Mouse (Mus musculus) embryonic facial prominence, embryonic 11.5 days (tissue): ENCODE results near the gene Trim3. TPM values are rescaled to one million over a fixed set of nuclear protein-coding genes. Genes with fewer than 3 reads are reported as not detected.

Source experiments
- ATAC-seq: fragments of 200-750 bp; cut with Nextera tagmentation; replicated peaks from 2 replicates; pipeline ENCODE4 v1.8.0; 2017; ENCODE audit warnings: low read depth; ENCODE audit not compliant: insufficient number of reproducible peaks, low FRiP score, low TSS enrichment
- DNase-seq: peaks from one replicate; pipeline ENCODE4 v3.0.0-alpha.2; 2015; ENCODE audit warnings: low spot score
- H3K27ac ChIP-seq: fragments of 300-500 bp; sonication (generic); replicated peaks from 2 replicates; pipeline ENCODE4 v1.5.1; 2014; ENCODE audit warnings: mild to moderate bottlenecking, low read depth, low read length, control low read depth
- H3K27me3 ChIP-seq: fragments of 300-500 bp; sonication (generic); 2 replicates; pipeline ENCODE4 v1.6.1; 2014; ENCODE audit warnings: mild to moderate bottlenecking, low read length, moderate library complexity, mixed read lengths; ENCODE audit not compliant: control insufficient read depth, insufficient read depth
- H3K36me3 ChIP-seq: fragments of 300-500 bp; sonication (generic); replicated peaks from 2 replicates; pipeline ENCODE4 v1.6.1; 2014; ENCODE audit warnings: low read depth, mild to moderate bottlenecking, low read length, moderate library complexity, mixed read lengths; ENCODE audit not compliant: control insufficient read depth, insufficient read depth
- H3K4me1 ChIP-seq: fragments of 300-500 bp; sonication (generic); 2 replicates; pipeline ENCODE4 v1.6.1; 2014; ENCODE audit warnings: low read length, mixed read lengths; ENCODE audit not compliant: control insufficient read depth, insufficient read depth
- H3K4me2 ChIP-seq: fragments of 300-500 bp; sonication (generic); 2 replicates; pipeline ENCODE4 v1.6.1; 2014; ENCODE audit warnings: low read depth, mild to moderate bottlenecking, control low read depth, low read length, moderate library complexity
- H3K4me3 ChIP-seq: fragments of 300-500 bp; sonication (generic); 2 replicates; pipeline ENCODE4 v1.5.1; 2014; ENCODE audit warnings: low read depth, low read length, control low read depth
- H3K9ac ChIP-seq: fragments of 300-500 bp; sonication (generic); replicated peaks from 2 replicates; pipeline ENCODE4 v1.6.1; 2014; ENCODE audit warnings: mild to moderate bottlenecking, control low read depth, low read length
- H3K9me3 ChIP-seq: fragments of 300-500 bp; sonication (generic); replicated peaks from 2 replicates; pipeline ENCODE4 v1.6.1; 2016; ENCODE audit warnings: mild to moderate bottlenecking, low read length, inconsistent platforms, mixed read lengths; ENCODE audit not compliant: control insufficient read depth
- WGBS: fragments of 180-500 bp; shearing (Covaris S2); extraction: QIAGEN DNeasy Blood & Tissue Kit; methylation state at CpG from one replicate; pipeline ENCODE4 v1.1.7; 2014; 5-methylcytosine and 5-hydroxymethylcytosine counted together
- polyA plus RNA-seq: library from polyadenylated mRNA; unstranded; fragments of >200 nt; fragmentation: Nextera tagmentation; extraction: Ambion mirVana; gene quantifications from 2 replicates; pipeline ENCODE4 v1.2.1, GENCODE M21; 2014

Trim3 gene
- polyA plus RNA-seq, 1 experiment from 2014 or later, result 19.2 TPM

GRCm38 (mm10) chr7:105638776-105639175, 5.4 kb upstream of the Trim3 start:
- H3K4me2 ChIP-seq, result no peak overlapping the region
- no peak for DNase-seq
- WGBS, result 97% methylated on average over 6 of the region's 6 CpGs
- H3K27me3 ChIP-seq, result no peaks in the 10 kb centered on the region
- no peak overlapping the region for H3K27ac ChIP-seq
- H3K9ac ChIP-seq, result no peak overlapping the region
- no peak overlapping the region for H3K4me3 ChIP-seq
- ATAC-seq, result no peak
- H3K4me1 ChIP-seq, result peaks cover 2% of the 10 kb centered on the region; the same call in 1 of the 2 replicates
- peaks cover 2% of the 10 kb centered on the region; the same call in 1 of the 2 replicates for H3K36me3 ChIP-seq
- H3K9me3 ChIP-seq, result no peaks in the 10 kb centered on the region

GRCm38 (mm10) chr7:105635726-105636125, 2.4 kb upstream of the Trim3 start:
- 87% methylated on average over 2 of the region's 2 CpGs for WGBS
- no peak overlapping the region for H3K27ac ChIP-seq
- H3K4me3 ChIP-seq, result no peak overlapping the region
- ATAC-seq, result no peak
- H3K27me3 ChIP-seq, result no peaks in the 10 kb centered on the region
- no peak overlapping the region for H3K9ac ChIP-seq
- H3K4me2 ChIP-seq, result no peak overlapping the region
- DNase-seq, result no peak
- no peaks in the 10 kb centered on the region for H3K9me3 ChIP-seq
- H3K4me1 ChIP-seq, result no peaks in the 10 kb centered on the region; the same call in 1 of the 2 replicates
- no peaks in the 10 kb centered on the region; the same call in 1 of the 2 replicates for H3K36me3 ChIP-seq

- DNase-seq, result no peak
- Histone ChIP-seq H3K9me3 (no peaks in the 10 kb centered on the region), H3K4me1 (no peaks in the 10 kb centered on the region; the same call in 1 of the 2 replicates)
Observed at GRCm38 (mm10) chr7:105634272-105634920, 1.0 kb upstream of the Trim3 start.

GRCm38 (mm10) chr7:105633801-105634135, 397 bp upstream of the Trim3 start:
- 4% methylated on average over 10 of the region's 10 CpGs for WGBS
- H3K4me3 ChIP-seq, result peak overlapping the region; percentile 86
- no peak overlapping the region for H3K27ac ChIP-seq
- no peaks in the 10 kb centered on the region for H3K4me1 ChIP-seq
- no peaks in the 10 kb centered on the region; the same call in 1 of the 2 replicates for H3K36me3 ChIP-seq
- ATAC-seq, result no peak
- H3K9me3 ChIP-seq, result no peaks in the 10 kb centered on the region
- peak overlapping the region; percentile 83 for H3K9ac ChIP-seq
- H3K27me3 ChIP-seq, result no peaks in the 10 kb centered on the region
- DNase-seq, result no peak
- H3K4me2 ChIP-seq, result peak overlapping the region; percentile 81

More at GRCm38 (mm10) chr7:105634272-105634920, 1.0 kb upstream of the Trim3 start:
- Histone ChIP-seq H3K9ac (no peak overlapping the region), H3K4me3 (no peak overlapping the region), H3K4me2 (no peak overlapping the region; the same call in 1 of the 2 replicates), H3K27ac (no peak overlapping the region), H3K36me3 (no peaks in the 10 kb centered on the region; the same call in 1 of the 2 replicates), H3K27me3 (no peaks in the 10 kb centered on the region)
- no peak for ATAC-seq
- 58% methylated on average over 9 of the region's 9 CpGs for WGBS

- H3K4me2 ChIP-seq, result peak overlapping the region; percentile 81
- no peaks in the 10 kb centered on the region; the same call in 1 of the 2 replicates for H3K36me3 ChIP-seq
- DNase-seq (peak; percentile 16), ATAC-seq (no peak)
- H3K9me3 ChIP-seq, result no peaks in the 10 kb centered on the region
- peak overlapping the region; percentile 86 for H3K4me3 ChIP-seq
- peak overlapping the region; percentile 83 for H3K9ac ChIP-seq
- no peaks in the 10 kb centered on the region for H3K4me1 ChIP-seq
- H3K27me3 ChIP-seq, result no peaks in the 10 kb centered on the region
- H3K27ac ChIP-seq, result no peak overlapping the region
- 19% methylated on average over 4 of the region's 4 CpGs for WGBS
Observed at GRCm38 (mm10) chr7:105632551-105632972, 809 bp downstream of the Trim3 start.

GRCm38 (mm10) chr7:105628633-105629032, 4.7 kb downstream of the Trim3 start:
- WGBS, result 29% methylated on average over 3 of the region's 3 CpGs
- no peak overlapping the region for H3K27ac ChIP-seq

GRCm38 (mm10) chr7:105625397-105625796, 8.0 kb downstream of the Trim3 start:
- Histone ChIP-seq H3K9me3 (no peaks in the 10 kb centered on the region), H3K9ac (no peak overlapping the region), H3K27ac (no peak overlapping the region), H3K4me2 (no peak overlapping the region), H3K27me3 (no peaks in the 10 kb centered on the region), H3K36me3 (no peaks in the 10 kb centered on the region), H3K4me1 (no peaks in the 10 kb centered on the region), H3K4me3 (no peak overlapping the region)
- DNase-seq (no peak), ATAC-seq (no peak)
- WGBS, result 81% methylated on average over 6 of the region's 6 CpGs

More at GRCm38 (mm10) chr7:105628633-105629032, 4.7 kb downstream of the Trim3 start:
- Histone ChIP-seq H3K9me3 (no peaks in the 10 kb centered on the region), H3K36me3 (no peaks in the 10 kb centered on the region), H3K4me3 (no peak overlapping the region), H3K4me2 (no peak overlapping the region), H3K27me3 (no peaks in the 10 kb centered on the region), H3K4me1 (no peaks in the 10 kb centered on the region), H3K9ac (no peak overlapping the region)
- DNase-seq (no peak), ATAC-seq (no peak)

GRCm38 (mm10) chr7:105621646-105622292, 11.6 kb downstream of the Trim3 start:
- no peak overlapping the region for H3K9ac ChIP-seq
- H3K4me3 ChIP-seq, result no peak overlapping the region
- no peaks in the 10 kb centered on the region for H3K9me3 ChIP-seq
- 79% methylated on average over 8 of the region's 8 CpGs for WGBS
- ATAC-seq (no peak), DNase-seq (no peak)
- no peaks in the 10 kb centered on the region for H3K4me1 ChIP-seq
- no peaks in the 10 kb centered on the region for H3K27me3 ChIP-seq
- no peaks in the 10 kb centered on the region; the same call in 1 of the 2 replicates for H3K36me3 ChIP-seq
- no peak overlapping the region for H3K27ac ChIP-seq
- no peak overlapping the region for H3K4me2 ChIP-seq
